ENCODE assay signal across 29 mouse cellular contexts in genomic region chr12:40185474-40185873, GRCm38 (mm10). TPM values are rescaled to one million over a fixed set of nuclear protein-coding genes. Genes with fewer than 3 reads are reported as not detected.
"Had no signal": no experiment of that assay in that cellular context is flagged by ENCODE, and none has a peak within 500 bp of the region (broad histone marks: within the 10 kb centered on the region; RNA-seq: fewer than 3 reads in every experiment).

No protein-coding gene starts in this region.

- H3K9me3 ChIP-seq: heart, embryonic 15.5 days; hindbrain, embryonic 15.5 days; limb, embryonic 10.5 days had no signal

- H3K9ac ChIP-seq: heart, embryonic 13.5 days; heart, embryonic 15.5 days; hindbrain, embryonic 13.5 days; hindbrain, embryonic 15.5 days; limb, embryonic 12.5 days; liver, embryonic 13.5 days had no signal

- H3K4me1 ChIP-seq: heart, embryonic 13.5 days; heart, embryonic 15.5 days; hindbrain, embryonic 10.5 days; hindbrain, embryonic 13.5 days; hindbrain, embryonic 15.5 days; limb, embryonic 10.5 days; limb, embryonic 12.5 days; liver, embryonic 13.5 days had no signal

- H3K4me3 ChIP-seq: gastrocnemius, adult 2 months; heart, embryonic 13.5 days; heart, embryonic 15.5 days; hindbrain, embryonic 10.5 days; hindbrain, embryonic 13.5 days; hindbrain, embryonic 15.5 days; layer of hippocampus, adult 2 months; left cerebral cortex, adult 2 months; limb, embryonic 10.5 days; limb, embryonic 12.5 days; liver, embryonic 13.5 days had no signal

- H3K27me3 ChIP-seq: heart, embryonic 13.5 days; heart, embryonic 15.5 days; hindbrain, embryonic 13.5 days; hindbrain, embryonic 15.5 days; limb, embryonic 12.5 days; liver, embryonic 13.5 days had no signal

- H3K27ac ChIP-seq: gastrocnemius, adult 2 months; heart, embryonic 13.5 days; heart, embryonic 15.5 days; hindbrain, embryonic 10.5 days; hindbrain, embryonic 13.5 days; hindbrain, embryonic 15.5 days; hindbrain, postnatal 0 days; layer of hippocampus, adult 2 months; left cerebral cortex, adult 2 months; limb, embryonic 10.5 days; limb, embryonic 12.5 days; liver, embryonic 13.5 days had no signal

- H3K36me3 ChIP-seq: hindbrain, embryonic 10.5 days; hindbrain, embryonic 13.5 days; hindbrain, embryonic 15.5 days; limb, embryonic 10.5 days; limb, embryonic 12.5 days; liver, embryonic 13.5 days had no signal

- ATAC-seq: hindbrain, postnatal 0 days; intestine, embryonic 16.5 days had no signal

- H3K4me2 ChIP-seq: heart, embryonic 11.5 days; heart, embryonic 13.5 days; heart, embryonic 15.5 days; hindbrain, embryonic 13.5 days; hindbrain, embryonic 15.5 days; limb, embryonic 12.5 days; liver, embryonic 11.5 days; liver, embryonic 13.5 days had no signal

- DNase-seq: gastrocnemius, adult 2 months; gastrocnemius, postnatal 10 days; gastrocnemius, postnatal 25 days; heart, adult 18-20 months; heart, postnatal 14 days; heart, postnatal 36 days; kidney, adult 18-20 months; kidney, adult 8-10 months; kidney, postnatal 10 days; kidney, postnatal 25 days; kidney, postnatal 4 days; liver; liver, embryonic 13.5 days had no signal

RNA-seq across cellular contexts. Expression of gene Lsmem1, which starts 13.8 kb away (rescaled TPM):
- total RNA-seq: granulocyte monocyte progenitor cell, adult 5-6 weeks; hindbrain, postnatal 0 days had no signal
- polyA plus RNA-seq: hindbrain, embryonic 10.5 days; intestine, embryonic 14.5 days; intestine, embryonic 16.5 days; kidney, embryonic 14.5 days; limb, embryonic 10.5 days had no signal

RNA-seq across cellular contexts. Expression of gene Scin, which starts 51.4 kb away (rescaled TPM):
- total RNA-seq: hindbrain, postnatal 0 days; left cerebral cortex, adult 2 months had no signal
